Mouse (Mus musculus): ENCODE results near the gene Arl4d. TPM values are rescaled to one million over a fixed set of nuclear protein-coding genes. Genes with fewer than 3 reads are reported as not detected.

Arl4d gene
- total and polyA plus RNA-seq, 2 experiments from 2014 or later: 13.4 to 22.5 TPM

- Histone ChIP-seq H3K4me1 (ENCODE audit: insufficient read depth) (peaks cover 23% of the 10 kb centered on the region), H3K4me2 (ENCODE audit: low read depth) (no peak overlapping the region), H3K9me3 (ENCODE audit: low read length) (no peaks in the 10 kb centered on the region), H3K27ac (ENCODE audit: low read depth, low read length) (peak overlapping the region; percentile 82), H3K4me3 (ENCODE audit: low read depth, low read length) (no peak overlapping the region), H3K9ac (no peak overlapping the region), H3K36me3 (ENCODE audit: insufficient read depth) (no peaks in the 10 kb centered on the region), H3K27me3 (ENCODE audit: insufficient read depth, low read length) (no peaks in the 10 kb centered on the region)
- no peak for DNase-seq
- no peak for ATAC-seq
- TF ChIP-seq CTCF (IDR thresholded peaks at IDR 0.05; ENCODE audit: low read depth): no peak
- 95% methylated on average over 9 of the region's 9 CpGs for WGBS
Measured at GRCm38 (mm10) chr11:101697156-101697861, 32.0 kb downstream of the Arl4d start.

DNA sequence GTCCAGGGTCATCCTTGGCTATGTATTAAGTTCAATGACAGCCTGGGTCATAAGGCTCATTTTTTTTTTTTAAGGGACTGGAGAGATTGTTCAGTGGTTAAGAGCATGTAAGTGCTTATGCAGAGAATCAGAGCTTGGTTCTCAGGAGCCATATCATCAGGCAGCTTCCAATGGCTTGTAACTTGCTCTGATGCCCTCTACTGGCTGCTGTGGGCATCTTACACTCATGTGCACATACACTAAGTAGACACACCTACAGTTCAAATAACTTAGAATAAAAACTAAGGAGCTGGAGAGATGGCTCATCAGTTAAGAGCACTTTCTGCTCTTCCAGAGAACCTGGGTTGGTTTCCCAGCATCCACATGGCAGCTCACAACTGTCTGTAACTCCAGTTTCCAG lies 32.8 kb downstream of the Arl4d start:
- H3K4me1 ChIP-seq (ENCODE audit: insufficient read depth): peaks cover 23% of the 10 kb centered on the region
- ATAC-seq: no peak
- H3K27me3 ChIP-seq (ENCODE audit: insufficient read depth, low read length): no peaks in the 10 kb centered on the region
- H3K27ac ChIP-seq (ENCODE audit: low read depth, low read length): no peak overlapping the region
- DNase-seq: no peak
- H3K36me3 ChIP-seq (ENCODE audit: insufficient read depth): no peaks in the 10 kb centered on the region
- no peaks in the 10 kb centered on the region for H3K9me3 ChIP-seq (ENCODE audit: low read length)
- 0 out of 2 replicates have a peak, but pooled peaks have one; percentile 9 for TF ChIP-seq CTCF (IDR thresholded peaks at IDR 0.05; ENCODE audit: low read depth)
- no peak overlapping the region for H3K9ac ChIP-seq
- H3K4me2 ChIP-seq (ENCODE audit: low read depth): no peak overlapping the region
- H3K4me3 ChIP-seq (ENCODE audit: low read depth, low read length): no peak overlapping the region

GRCm38 (mm10) chr11:101699556-101699955 lies 34.2 kb downstream of the Arl4d start:
- H3K36me3 ChIP-seq (ENCODE audit: insufficient read depth): no peaks in the 10 kb centered on the region
- H3K4me2 ChIP-seq (ENCODE audit: low read depth): no peak overlapping the region
- peaks cover 23% of the 10 kb centered on the region for H3K4me1 ChIP-seq (ENCODE audit: insufficient read depth)
- TF ChIP-seq CTCF (IDR thresholded peaks at IDR 0.05; ENCODE audit: low read depth): no peak
- no peak overlapping the region for H3K4me3 ChIP-seq (ENCODE audit: low read depth, low read length)
- H3K9ac ChIP-seq: no peak overlapping the region
- no peak for ATAC-seq
- H3K9me3 ChIP-seq (ENCODE audit: low read length): no peaks in the 10 kb centered on the region
- WGBS: 94% methylated on average over 1 of the region's 1 CpGs
- peak overlapping the region; percentile 35; the same call in 1 of the 2 replicates for H3K27ac ChIP-seq (ENCODE audit: low read depth, low read length)
- DNase-seq: no peak
- no peaks in the 10 kb centered on the region for H3K27me3 ChIP-seq (ENCODE audit: insufficient read depth, low read length)

DNA sequence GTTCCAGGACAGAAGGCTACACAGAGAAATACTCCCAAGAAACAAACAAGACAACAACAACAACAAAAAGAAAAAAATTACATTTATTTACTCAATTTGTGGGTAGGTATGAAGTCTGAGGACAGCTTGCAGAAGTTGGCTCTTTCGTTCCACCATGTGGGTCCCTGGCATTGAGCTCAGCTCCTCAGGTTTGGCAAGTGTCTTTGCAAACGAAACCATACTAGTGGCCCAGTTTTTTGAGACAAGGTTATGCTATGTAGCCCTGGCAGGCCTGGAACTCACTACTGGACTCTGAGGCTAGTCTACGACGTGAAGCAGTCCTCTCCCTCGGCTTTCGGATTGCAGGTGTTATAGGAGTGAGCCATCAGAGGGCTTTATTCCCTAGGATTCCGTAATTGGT lies 34.6 kb downstream of the Arl4d start:
- Histone ChIP-seq H3K9me3 (ENCODE audit: low read length) (no peaks in the 10 kb centered on the region), H3K4me2 (ENCODE audit: low read depth) (no peak overlapping the region), H3K9ac (no peak overlapping the region), H3K27me3 (ENCODE audit: insufficient read depth, low read length) (no peaks in the 10 kb centered on the region), H3K36me3 (ENCODE audit: insufficient read depth) (no peaks in the 10 kb centered on the region), H3K4me3 (ENCODE audit: low read depth, low read length) (no peak overlapping the region), H3K4me1 (ENCODE audit: insufficient read depth) (peaks cover 23% of the 10 kb centered on the region), H3K27ac (ENCODE audit: low read depth, low read length) (peak overlapping the region; percentile 35)
- ATAC-seq: no peak
- TF ChIP-seq CTCF (IDR thresholded peaks at IDR 0.05; ENCODE audit: low read depth): no peak
- WGBS: 54% methylated on average over 7 of the region's 7 CpGs
- peak; percentile 47 for DNase-seq

DNA sequence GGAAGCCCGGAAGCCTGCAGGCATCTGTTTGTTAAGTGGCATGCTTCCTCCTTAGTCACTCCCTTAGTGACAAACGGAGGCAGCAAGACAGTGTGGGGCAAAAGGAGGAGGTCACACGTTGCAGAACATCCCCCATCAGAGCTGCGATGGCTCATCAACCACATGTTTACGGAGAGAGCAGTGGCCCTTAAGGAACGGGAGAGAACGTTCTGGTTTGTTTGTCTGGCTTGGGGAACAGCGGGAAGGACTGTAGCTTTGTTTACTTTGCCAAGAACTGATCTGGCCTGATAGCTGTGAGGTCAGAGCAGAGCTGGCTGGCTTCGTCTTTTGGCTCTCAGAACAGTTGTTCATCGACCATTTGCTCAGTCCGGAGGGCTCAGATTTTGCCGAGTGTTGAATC lies 35.1 kb downstream of the Arl4d start:
- H3K9me3 ChIP-seq (ENCODE audit: low read length): no peaks in the 10 kb centered on the region
- H3K4me2 ChIP-seq (ENCODE audit: low read depth): no peak overlapping the region
- no peak for TF ChIP-seq CTCF (IDR thresholded peaks at IDR 0.05; ENCODE audit: low read depth)
- H3K36me3 ChIP-seq (ENCODE audit: insufficient read depth): no peaks in the 10 kb centered on the region
- ATAC-seq (no peak), DNase-seq (peak; percentile 20)
- H3K4me3 ChIP-seq (ENCODE audit: low read depth, low read length): no peak overlapping the region
- peaks cover 18% of the 10 kb centered on the region for H3K4me1 ChIP-seq (ENCODE audit: insufficient read depth)
- H3K27ac ChIP-seq (ENCODE audit: low read depth, low read length): peak overlapping the region; percentile 35; the same call in 1 of the 2 replicates
- no peak overlapping the region for H3K9ac ChIP-seq
- WGBS: 44% methylated on average over 12 of the region's 12 CpGs
- H3K27me3 ChIP-seq (ENCODE audit: insufficient read depth, low read length): no peaks in the 10 kb centered on the region

DNA sequence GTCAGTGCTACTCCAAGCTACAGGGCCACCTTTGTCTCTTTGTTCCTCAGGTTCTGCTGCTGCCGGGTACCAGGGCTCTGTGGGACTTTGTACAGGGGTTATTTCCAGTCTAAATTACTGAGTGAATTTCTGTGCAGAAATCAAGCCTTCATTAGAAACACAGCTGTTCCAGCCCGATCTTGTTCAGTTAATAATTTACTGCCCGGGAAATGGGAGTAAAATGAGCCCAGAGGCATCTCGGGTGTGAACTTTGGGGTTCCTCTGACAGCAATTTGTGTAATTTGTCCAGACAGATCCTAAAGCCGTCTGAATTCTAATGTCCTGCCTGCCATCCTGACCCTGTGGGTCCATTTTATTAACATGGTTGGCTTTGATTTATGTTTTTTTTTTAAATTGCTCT lies 38.7 kb downstream of the Arl4d start:
- ATAC-seq (no peak), DNase-seq (no peak)
- WGBS: 57% methylated on average over 5 of the region's 5 CpGs
- no peak overlapping the region for H3K4me3 ChIP-seq (ENCODE audit: low read depth, low read length)
- 0 out of 2 replicates have a peak, but pooled peaks cover 4% of the 10 kb centered on the region for H3K4me1 ChIP-seq (ENCODE audit: insufficient read depth)
- H3K4me2 ChIP-seq (ENCODE audit: low read depth): no peak overlapping the region
- no peaks in the 10 kb centered on the region for H3K36me3 ChIP-seq (ENCODE audit: insufficient read depth)
- no peak overlapping the region for H3K9ac ChIP-seq
- H3K27ac ChIP-seq (ENCODE audit: low read depth, low read length): peak overlapping the region; percentile 50
- H3K9me3 ChIP-seq (ENCODE audit: low read length): no peaks in the 10 kb centered on the region
- no peak for TF ChIP-seq CTCF (IDR thresholded peaks at IDR 0.05; ENCODE audit: low read depth)
- H3K27me3 ChIP-seq (ENCODE audit: insufficient read depth, low read length): no peaks in the 10 kb centered on the region

GRCm38 (mm10) chr11:101706764-101707448 lies 41.6 kb downstream of the Arl4d start:
- no peak overlapping the region for H3K4me3 ChIP-seq (ENCODE audit: low read depth, low read length)
- H3K27ac ChIP-seq (ENCODE audit: low read depth, low read length): no peak overlapping the region
- no peaks in the 10 kb centered on the region for H3K9me3 ChIP-seq (ENCODE audit: low read length)
- no peak for ATAC-seq
- no peak overlapping the region for H3K9ac ChIP-seq
- no peak overlapping the region for H3K4me2 ChIP-seq (ENCODE audit: low read depth)
- H3K36me3 ChIP-seq (ENCODE audit: insufficient read depth): no peaks in the 10 kb centered on the region
- no peak for TF ChIP-seq CTCF (IDR thresholded peaks at IDR 0.05; ENCODE audit: low read depth)
- H3K27me3 ChIP-seq (ENCODE audit: insufficient read depth, low read length): no peaks in the 10 kb centered on the region
- 84% methylated on average over 10 of the region's 10 CpGs for WGBS
- no peak for DNase-seq
- no peaks in the 10 kb centered on the region for H3K4me1 ChIP-seq (ENCODE audit: insufficient read depth)

All from forebrain, postnatal 0 days (tissue).